Mouse (Mus musculus): ENCODE measurements around the gene Gm4881.

DNA sequence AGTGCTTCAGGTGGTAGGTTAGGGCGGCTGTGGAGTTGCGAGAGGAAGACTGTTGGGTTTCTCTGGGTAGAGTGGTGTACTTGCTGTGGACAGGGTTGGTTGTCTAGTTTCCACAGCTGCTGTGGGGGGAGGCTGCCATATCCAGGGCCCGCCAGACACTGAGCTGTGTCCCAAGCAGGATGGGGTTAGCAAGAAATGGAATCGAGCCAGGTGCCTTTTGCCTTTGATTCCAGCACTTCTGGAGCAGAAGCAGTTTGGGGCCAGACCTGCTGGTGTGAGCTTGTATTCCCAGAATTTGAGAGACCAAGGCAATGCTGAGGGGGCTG, 58.0 kb downstream of the Gm4881 start:
- TF ChIP-seq CTCF (IDR thresholded peaks at IDR 0.05; ENCODE audit: control insufficient read depth, insufficient read depth, insufficient replicate concordance, low read depth, low read length) (no peak), POLR2A (IDR thresholded peaks at IDR 0.05; ENCODE audit: control insufficient read depth, low read depth, low read length) (no peak)
